Mouse (Mus musculus): ENCODE data around the gene Rasgrp1. TPM values are rescaled to one million over a fixed set of nuclear protein-coding genes. Genes with fewer than 3 reads are reported as not detected.

Rasgrp1 gene
- total and polyA plus RNA-seq, 2 experiments from 2014 or later, result 3.5 to 6.6 TPM

- ATAC-seq (ENCODE audit: low FRiP score), result no peak
- no peak for DNase-seq (ENCODE audit: low spot score)
Measured at GRCm38 (mm10) chr2:117311349-117311748, 31.5 kb downstream of the Rasgrp1 start.

GRCm38 (mm10) chr2:117309046-117309445 lies 33.8 kb downstream of the Rasgrp1 start:
- WGBS, result 84% methylated on average over 2 of the region's 2 CpGs
- ATAC-seq (ENCODE audit: low FRiP score), result no peak

More at GRCm38 (mm10) chr2:117311349-117311748, 31.5 kb downstream of the Rasgrp1 start:
- no peak for TF ChIP-seq CTCF (IDR thresholded peaks at IDR 0.05)
- no peaks in the 10 kb centered on the region for H3K36me3 ChIP-seq (ENCODE audit: insufficient read depth, low read length)
- H3K4me1 ChIP-seq (ENCODE audit: insufficient read depth, low read length), result no peaks in the 10 kb centered on the region
- H3K27me3 ChIP-seq (ENCODE audit: insufficient read depth, low read length), result no peaks in the 10 kb centered on the region
- no peak overlapping the region for H3K9ac ChIP-seq (replicated peaks; ENCODE audit: low read length, poor library complexity, severe bottlenecking)
- no peak overlapping the region for H3K4me3 ChIP-seq (ENCODE audit: low read depth, low read length)
- no peaks in the 10 kb centered on the region for H3K9me3 ChIP-seq (ENCODE audit: low read length)
- H3K4me2 ChIP-seq (ENCODE audit: low read depth, low read length, poor library complexity, severe bottlenecking), result no peak overlapping the region
- H3K27ac ChIP-seq (ENCODE audit: low read depth, low read length), result no peak overlapping the region
- WGBS, result 60% methylated on average over 1 of the region's 1 CpGs

DNA sequence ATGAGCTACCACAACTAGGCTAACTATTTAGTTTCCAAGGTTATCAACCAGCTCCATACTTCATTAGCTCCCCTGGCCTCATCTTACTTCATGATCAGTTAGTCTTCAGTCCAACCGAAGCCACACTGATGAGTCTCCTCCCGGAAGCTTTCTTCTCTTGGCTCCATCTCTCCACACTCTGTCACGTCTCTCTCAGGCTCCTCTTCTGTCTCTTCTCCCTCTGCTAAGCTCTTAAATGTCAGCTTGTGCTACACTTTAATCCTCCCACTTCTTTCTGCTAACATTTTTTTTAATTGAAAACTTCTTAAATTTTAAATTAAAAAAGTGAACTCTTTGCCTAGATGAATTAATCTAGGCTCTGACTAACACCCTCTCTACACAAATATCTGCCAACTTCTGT lies 34.8 kb downstream of the Rasgrp1 start:
- no peaks in the 10 kb centered on the region for H3K36me3 ChIP-seq (ENCODE audit: insufficient read depth, low read length)
- 83% methylated on average over 3 of the region's 3 CpGs for WGBS
- ATAC-seq (ENCODE audit: low FRiP score), result no peak

More at GRCm38 (mm10) chr2:117309046-117309445, 33.8 kb downstream of the Rasgrp1 start:
- H3K4me2 ChIP-seq (ENCODE audit: low read depth, low read length, poor library complexity, severe bottlenecking), result no peak overlapping the region
- no peaks in the 10 kb centered on the region for H3K36me3 ChIP-seq (ENCODE audit: insufficient read depth, low read length)
- H3K9ac ChIP-seq (replicated peaks; ENCODE audit: low read length, poor library complexity, severe bottlenecking), result no peak overlapping the region
- H3K9me3 ChIP-seq (ENCODE audit: low read length), result no peaks in the 10 kb centered on the region
- DNase-seq (ENCODE audit: low spot score), result no peak
- TF ChIP-seq CTCF (IDR thresholded peaks at IDR 0.05), result no peak
- H3K4me3 ChIP-seq (ENCODE audit: low read depth, low read length), result no peak overlapping the region
- no peaks in the 10 kb centered on the region for H3K4me1 ChIP-seq (ENCODE audit: insufficient read depth, low read length)
- H3K27me3 ChIP-seq (ENCODE audit: insufficient read depth, low read length), result no peaks in the 10 kb centered on the region
- H3K27ac ChIP-seq (ENCODE audit: low read depth, low read length), result no peak overlapping the region

DNA sequence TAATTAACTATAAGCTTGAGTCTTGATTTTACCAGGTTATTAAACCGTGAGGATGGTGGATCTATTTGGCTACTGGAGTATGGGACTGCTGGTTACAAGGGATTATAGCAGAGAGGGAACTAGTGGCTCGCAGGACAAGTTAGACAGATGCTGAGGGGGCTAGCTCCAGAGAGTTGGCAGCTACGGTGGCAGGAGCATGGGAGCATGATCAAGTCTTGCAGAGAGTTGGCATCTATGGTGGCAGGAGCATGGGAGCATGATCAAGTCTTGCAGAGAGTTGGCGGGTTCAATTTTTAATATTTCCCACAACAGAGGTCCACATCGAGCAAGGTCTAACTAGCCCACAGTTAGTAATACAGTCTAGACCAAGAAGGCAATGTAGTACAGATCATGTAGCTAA lies 37.9 kb downstream of the Rasgrp1 start:
- Histone ChIP-seq H3K4me3 (ENCODE audit: low read depth, low read length) (no peak overlapping the region), H3K9ac (replicated peaks; ENCODE audit: low read length, poor library complexity, severe bottlenecking) (no peak overlapping the region), H3K4me1 (ENCODE audit: insufficient read depth, low read length) (no peaks in the 10 kb centered on the region), H3K36me3 (ENCODE audit: insufficient read depth, low read length) (no peaks in the 10 kb centered on the region), H3K4me2 (ENCODE audit: low read depth, low read length, poor library complexity, severe bottlenecking) (no peak overlapping the region), H3K27me3 (ENCODE audit: insufficient read depth, low read length) (no peaks in the 10 kb centered on the region), H3K9me3 (ENCODE audit: low read length) (no peaks in the 10 kb centered on the region), H3K27ac (ENCODE audit: low read depth, low read length) (no peak overlapping the region)
- WGBS, result 91% methylated on average over 5 of the region's 5 CpGs
- ATAC-seq (ENCODE audit: low FRiP score), result no peak
- no peak for TF ChIP-seq CTCF (IDR thresholded peaks at IDR 0.05)
- DNase-seq (ENCODE audit: low spot score), result no peak

More for the DNA sequence above, 34.8 kb downstream of the Rasgrp1 start:
- no peak for DNase-seq (ENCODE audit: low spot score)
- TF ChIP-seq CTCF (IDR thresholded peaks at IDR 0.05), result no peak
- H3K9ac ChIP-seq (replicated peaks; ENCODE audit: low read length, poor library complexity, severe bottlenecking), result no peak overlapping the region
- no peak overlapping the region for H3K4me2 ChIP-seq (ENCODE audit: low read depth, low read length, poor library complexity, severe bottlenecking)
- no peak overlapping the region for H3K27ac ChIP-seq (ENCODE audit: low read depth, low read length)
- no peaks in the 10 kb centered on the region for H3K4me1 ChIP-seq (ENCODE audit: insufficient read depth, low read length)
- H3K27me3 ChIP-seq (ENCODE audit: insufficient read depth, low read length), result no peaks in the 10 kb centered on the region
- H3K4me3 ChIP-seq (ENCODE audit: low read depth, low read length), result no peak overlapping the region
- no peaks in the 10 kb centered on the region for H3K9me3 ChIP-seq (ENCODE audit: low read length)

DNA sequence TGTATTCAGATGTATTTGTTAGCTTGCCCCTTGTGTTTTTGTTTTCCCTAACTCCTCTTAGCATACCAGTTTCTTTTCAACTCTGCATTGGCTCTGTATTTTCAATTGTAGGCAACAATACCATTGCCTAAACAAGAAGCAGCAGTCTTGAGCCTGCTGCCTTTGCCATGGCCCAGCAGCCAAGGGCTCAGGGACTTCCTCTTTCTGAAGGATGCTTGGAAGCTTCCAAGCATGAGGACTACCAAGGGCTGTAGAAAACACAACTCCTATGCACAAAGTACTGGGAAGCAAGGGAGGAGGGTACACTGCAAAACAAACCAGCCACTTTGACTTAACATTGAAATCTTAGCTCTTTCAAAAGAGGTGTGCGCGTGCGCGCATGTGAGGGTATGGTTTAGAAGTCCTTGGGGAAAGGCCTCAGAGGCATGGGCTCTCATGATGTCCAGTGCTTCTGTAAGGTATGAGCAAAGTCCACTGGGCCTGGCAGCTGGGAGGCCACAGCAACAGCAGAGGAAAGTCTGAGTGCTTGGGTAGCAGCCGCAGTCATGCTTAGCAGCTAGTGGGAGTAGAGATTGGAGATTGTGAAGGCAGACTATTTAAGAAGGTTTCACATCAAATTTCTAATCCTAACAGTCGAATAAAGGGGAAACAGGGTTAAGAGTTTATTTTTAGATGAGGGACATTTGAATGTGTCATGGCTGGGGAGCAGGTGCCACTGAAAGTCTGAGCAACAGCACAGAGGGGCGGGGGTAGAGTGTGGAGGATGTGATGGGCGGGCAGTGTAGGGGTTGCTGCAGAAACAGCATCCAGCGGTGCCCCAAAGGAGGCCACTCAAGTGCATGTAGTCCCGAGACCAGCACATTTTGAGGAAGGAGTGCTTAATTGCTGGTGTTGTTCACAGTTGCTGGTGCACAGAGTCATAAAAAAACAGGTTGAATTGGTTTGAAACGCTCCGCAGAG lies 39.1 kb downstream of the Rasgrp1 start:
- Histone ChIP-seq H3K9ac (replicated peaks; ENCODE audit: low read length, poor library complexity, severe bottlenecking) (no peak overlapping the region), H3K27ac (ENCODE audit: low read depth, low read length) (no peak overlapping the region), H3K4me3 (ENCODE audit: low read depth, low read length) (no peak overlapping the region), H3K36me3 (ENCODE audit: insufficient read depth, low read length) (no peaks in the 10 kb centered on the region), H3K4me1 (ENCODE audit: insufficient read depth, low read length) (no peaks in the 10 kb centered on the region), H3K27me3 (ENCODE audit: insufficient read depth, low read length) (no peaks in the 10 kb centered on the region), H3K4me2 (ENCODE audit: low read depth, low read length, poor library complexity, severe bottlenecking) (no peak overlapping the region), H3K9me3 (ENCODE audit: low read length) (no peaks in the 10 kb centered on the region)
- whole genome bisulfite sequencing, result 95% methylated on average over 12 of the region's 12 CpGs
- ATAC-seq (ENCODE audit: low FRiP score), result no peak
- no peak for DNase-seq (ENCODE audit: low spot score)
- no peak for TF ChIP-seq CTCF (IDR thresholded peaks at IDR 0.05)
